Mouse (Mus musculus): Measurements from ENCODE around the gene Fli1. TPM values are rescaled to one million over a fixed set of nuclear protein-coding genes. Genes with fewer than 3 reads are reported as not detected.

Fli1 gene
- polyA plus RNA-seq, 1 experiment from 2014 or later = 21.6 TPM

DNA sequence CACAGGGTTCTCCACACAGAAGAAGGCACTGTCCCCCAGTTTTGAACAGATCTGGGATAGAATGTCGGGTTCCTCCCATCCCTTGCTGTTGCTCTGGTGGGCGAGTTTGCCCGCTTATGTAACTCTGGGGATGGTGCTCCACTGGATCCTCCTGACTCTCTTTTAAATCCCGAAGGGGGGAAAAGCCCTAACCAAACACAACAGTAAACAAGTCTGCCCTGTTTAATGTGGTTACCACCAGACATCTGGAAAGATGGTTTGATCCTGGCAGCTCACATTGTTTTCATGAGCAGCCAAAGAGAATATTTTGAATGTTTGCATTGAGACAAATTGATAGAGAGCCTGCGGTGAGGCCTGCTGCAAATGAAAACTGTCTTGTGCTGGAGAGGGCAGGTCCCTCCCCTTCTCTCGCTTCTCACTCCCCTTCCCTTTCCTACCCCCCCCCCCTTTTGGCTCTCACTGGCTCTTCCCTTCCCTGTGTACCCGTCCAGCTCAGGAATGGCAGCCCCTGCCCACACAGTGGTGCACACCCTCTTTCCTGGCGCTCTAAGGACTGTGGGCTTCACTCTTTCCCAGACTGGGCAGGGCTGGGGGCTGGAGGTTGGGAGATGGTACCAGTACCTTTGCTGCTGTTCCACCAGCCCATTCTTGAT lies 1.4 kb upstream of the Fli1 start:
- Histone ChIP-seq H3K4me3 (replicated peaks; ENCODE audit: low read depth, low read length) (no peak overlapping the region), H3K27ac (peak overlapping the region; percentile 83; the same call in 1 of the 2 replicates), H3K27me3 (ENCODE audit: insufficient read depth, low read length) (peaks cover 15% of the 10 kb centered on the region; the same call in 1 of the 2 replicates), H3K36me3 (ENCODE audit: insufficient read depth, low read length) (no peaks in the 10 kb centered on the region), H3K4me1 (replicated peaks; ENCODE audit: insufficient read depth, low read length) (peaks cover 35% of the 10 kb centered on the region), H3K9me3 (replicated peaks; ENCODE audit: low read length) (no peaks in the 10 kb centered on the region), H3K9ac (ENCODE audit: low read depth, low read length) (no peak overlapping the region), H3K4me2 (ENCODE audit: low read length) (peak overlapping the region; percentile 92)
- ATAC-seq (replicated peaks; ENCODE audit: low FRiP score, low read depth) (no peak), DNase-seq (ENCODE audit: low spot score) (peak; percentile 60)
- 26% methylated on average over 8 of the region's 8 CpGs for WGBS
- TF ChIP-seq CTCF (IDR thresholded peaks at IDR 0.05; ENCODE audit: low read depth) = no peak

DNA sequence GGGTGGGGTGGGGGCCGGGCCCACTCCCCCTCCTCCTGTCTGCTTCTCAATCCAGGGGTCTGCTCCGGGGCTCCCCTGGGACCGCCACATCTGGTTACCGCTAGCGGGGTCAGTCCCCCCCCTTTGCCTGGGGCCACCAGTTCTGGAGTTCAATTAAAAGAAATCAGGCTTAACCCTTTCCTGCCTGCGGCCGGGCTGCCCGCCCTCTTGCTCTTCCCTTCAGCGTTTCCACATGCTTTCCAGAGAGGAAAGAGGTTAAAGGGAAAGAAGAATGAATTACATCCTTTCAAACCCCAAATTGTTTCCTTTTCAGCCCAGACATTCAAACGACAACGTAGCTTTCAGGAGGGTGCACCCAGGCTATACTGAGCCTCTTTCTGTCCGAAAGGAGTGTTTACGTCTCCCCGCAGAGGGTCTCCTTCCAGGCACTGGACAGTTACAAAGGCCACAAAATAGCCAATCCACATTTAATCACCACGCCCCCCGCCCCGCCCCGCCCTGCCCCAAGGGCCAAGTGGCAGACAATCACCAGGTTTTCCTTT lies 450 bp upstream of the Fli1 start:
- peak overlapping the region; percentile 83 for H3K9ac ChIP-seq (ENCODE audit: low read depth, low read length)
- H3K4me3 ChIP-seq (replicated peaks; ENCODE audit: low read depth, low read length) = peak overlapping the region; percentile 78
- H3K36me3 ChIP-seq (ENCODE audit: insufficient read depth, low read length) = no peaks in the 10 kb centered on the region
- H3K4me2 ChIP-seq (ENCODE audit: low read length) = peak overlapping the region; percentile 92
- peak overlapping the region; percentile 83 for H3K27ac ChIP-seq
- ATAC-seq (replicated peaks; ENCODE audit: low FRiP score, low read depth) (no peak), DNase-seq (ENCODE audit: low spot score) (peak; percentile 67)
- 2% methylated on average over 18 of the region's 18 CpGs for WGBS
- H3K4me1 ChIP-seq (replicated peaks; ENCODE audit: insufficient read depth, low read length) = peaks cover 34% of the 10 kb centered on the region
- peaks cover 15% of the 10 kb centered on the region; the same call in 1 of the 2 replicates for H3K27me3 ChIP-seq (ENCODE audit: insufficient read depth, low read length)
- no peaks in the 10 kb centered on the region for H3K9me3 ChIP-seq (replicated peaks; ENCODE audit: low read length)
- no peak for TF ChIP-seq CTCF (IDR thresholded peaks at IDR 0.05; ENCODE audit: low read depth)

DNA sequence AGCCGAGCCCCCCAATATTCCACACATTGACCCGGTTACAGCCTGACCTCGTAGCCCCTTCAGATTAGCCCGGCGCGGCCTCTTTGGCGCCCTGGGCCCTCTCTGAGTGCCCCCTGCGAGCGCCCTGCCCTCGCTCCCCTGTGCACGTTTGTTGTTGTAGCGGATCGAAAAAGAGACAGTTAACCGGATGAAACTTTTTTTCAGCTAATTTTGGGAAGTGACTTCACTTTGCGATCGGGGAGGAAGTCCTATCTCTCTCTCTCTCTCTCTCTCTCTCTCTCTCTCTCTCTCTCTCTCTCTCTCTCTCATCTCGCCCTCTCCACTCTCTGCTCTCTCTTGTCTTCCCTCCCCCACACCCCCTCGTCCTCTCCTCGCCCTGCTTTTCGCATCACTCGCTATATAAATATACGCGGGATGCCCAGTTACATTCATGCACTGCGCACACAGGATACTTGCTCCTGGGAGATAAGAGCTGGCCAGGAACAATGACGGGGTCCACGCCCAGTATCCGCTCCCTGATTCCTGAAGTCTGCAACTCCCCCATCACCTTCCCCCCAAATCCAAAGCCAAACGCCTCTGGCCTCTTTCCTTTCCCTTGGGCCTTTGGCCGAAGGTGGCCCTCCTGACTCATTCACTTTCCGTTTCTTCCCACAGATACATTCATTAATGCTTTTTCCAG lies 1.3 kb downstream of the Fli1 start:
- ATAC-seq (replicated peaks; ENCODE audit: low FRiP score, low read depth) = 0 out of 2 replicates have a peak, but pooled peaks have one; percentile 2

DNA sequence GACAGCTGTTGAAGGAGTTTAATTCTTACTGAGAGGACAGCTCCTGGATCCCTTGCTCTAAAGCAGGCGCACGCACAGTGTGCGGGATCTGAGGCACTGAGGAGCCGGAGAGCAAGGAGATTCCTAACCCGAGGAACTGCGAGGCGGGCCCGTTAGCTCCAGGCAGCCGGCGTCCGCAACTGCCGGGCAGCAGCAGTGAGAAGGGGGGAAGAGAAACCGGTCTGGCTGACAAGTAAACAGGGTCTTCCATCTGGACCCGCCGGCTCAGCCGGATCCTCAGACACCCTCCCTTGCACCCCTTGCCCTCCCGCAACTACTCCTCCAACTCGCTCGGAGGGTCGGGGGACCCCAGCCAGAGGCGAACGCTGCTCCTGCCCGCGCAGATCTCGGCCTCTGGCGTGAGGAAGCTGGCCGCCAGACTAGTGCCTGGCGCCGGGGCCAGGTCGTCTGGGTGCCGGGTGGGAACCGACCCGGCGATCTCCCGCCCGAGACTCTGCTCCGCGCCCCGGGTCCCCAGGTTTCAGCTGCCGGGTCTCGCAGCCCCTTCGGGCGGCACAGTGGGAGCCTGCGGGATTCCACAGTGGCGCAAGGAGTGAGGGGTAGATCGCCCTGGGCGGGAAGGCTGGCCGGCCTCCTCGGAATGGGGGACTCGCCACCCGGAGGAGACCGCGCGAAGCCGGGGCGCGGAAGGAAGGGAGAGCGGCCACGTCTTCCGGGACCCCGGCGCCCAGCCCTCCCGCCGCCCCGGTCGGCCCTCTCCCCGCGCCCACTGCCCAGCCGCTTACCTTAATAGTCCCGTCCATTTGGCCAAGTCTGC lies 2.0 kb downstream of the Fli1 start:
- H3K4me2 ChIP-seq (ENCODE audit: low read length) = peak overlapping the region; percentile 92
- peak overlapping the region; percentile 78 for H3K4me3 ChIP-seq (replicated peaks; ENCODE audit: low read depth, low read length)
- peaks cover 23% of the 10 kb centered on the region for H3K4me1 ChIP-seq (replicated peaks; ENCODE audit: insufficient read depth, low read length)
- H3K27me3 ChIP-seq (ENCODE audit: insufficient read depth, low read length) = peaks cover 12% of the 10 kb centered on the region; the same call in 1 of the 2 replicates
- no peak for TF ChIP-seq CTCF (IDR thresholded peaks at IDR 0.05; ENCODE audit: low read depth)
- no peaks in the 10 kb centered on the region for H3K36me3 ChIP-seq (ENCODE audit: insufficient read depth, low read length)
- WGBS = under 1% methylated on average over 61 of the region's 70 CpGs
- H3K9ac ChIP-seq (ENCODE audit: low read depth, low read length) = peak overlapping the region; percentile 83
- peak overlapping the region; percentile 83 for H3K27ac ChIP-seq
- H3K9me3 ChIP-seq (replicated peaks; ENCODE audit: low read length) = no peaks in the 10 kb centered on the region
- ATAC-seq (replicated peaks; ENCODE audit: low FRiP score, low read depth) = no peak
- peak; percentile 64 for DNase-seq (ENCODE audit: low spot score)

More for the DNA sequence above, 1.3 kb downstream of the Fli1 start:
- Histone ChIP-seq H3K4me1 (replicated peaks; ENCODE audit: insufficient read depth, low read length) (peaks cover 28% of the 10 kb centered on the region), H3K27me3 (ENCODE audit: insufficient read depth, low read length) (peaks cover 15% of the 10 kb centered on the region; the same call in 1 of the 2 replicates), H3K9ac (ENCODE audit: low read depth, low read length) (peak overlapping the region; percentile 83), H3K4me2 (ENCODE audit: low read length) (peak overlapping the region; percentile 92), H3K27ac (peak overlapping the region; percentile 83), H3K4me3 (replicated peaks; ENCODE audit: low read depth, low read length) (peak overlapping the region; percentile 78), H3K9me3 (replicated peaks; ENCODE audit: low read length) (no peaks in the 10 kb centered on the region), H3K36me3 (ENCODE audit: insufficient read depth, low read length) (no peaks in the 10 kb centered on the region)
- peak; percentile 75 for DNase-seq (ENCODE audit: low spot score)
- 1% methylated on average over 30 of the region's 30 CpGs for WGBS
- no peak for TF ChIP-seq CTCF (IDR thresholded peaks at IDR 0.05; ENCODE audit: low read depth)

DNA sequence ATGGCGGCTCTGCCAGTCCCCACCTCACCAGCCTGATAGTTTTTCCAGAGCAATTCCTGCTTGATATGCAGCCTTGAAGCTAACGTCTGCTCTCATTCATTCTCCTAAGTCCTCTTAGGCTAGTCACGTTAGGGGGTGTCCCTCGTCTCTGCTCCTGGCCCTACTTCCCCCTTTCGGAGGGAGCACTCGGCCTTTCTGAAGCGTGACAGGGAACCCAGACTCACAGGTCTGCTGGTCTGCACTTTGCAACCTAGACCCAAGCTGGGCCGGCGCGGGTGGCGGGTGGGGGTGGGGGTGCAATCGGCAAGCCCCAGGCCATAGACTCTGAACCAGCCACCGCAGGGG lies 2.6 kb downstream of the Fli1 start:
- H3K9ac ChIP-seq (ENCODE audit: low read depth, low read length) = peak overlapping the region; percentile 83
- no peak for TF ChIP-seq CTCF (IDR thresholded peaks at IDR 0.05; ENCODE audit: low read depth)
- no peaks in the 10 kb centered on the region for H3K9me3 ChIP-seq (replicated peaks; ENCODE audit: low read length)
- 0 out of 2 replicates have a peak, but pooled peaks have one; percentile 30 for ATAC-seq (replicated peaks; ENCODE audit: low FRiP score, low read depth)
- H3K4me2 ChIP-seq (ENCODE audit: low read length) = peak overlapping the region; percentile 92
- 4% methylated on average over 13 of the region's 13 CpGs for WGBS
- H3K36me3 ChIP-seq (ENCODE audit: insufficient read depth, low read length) = no peaks in the 10 kb centered on the region
- H3K4me3 ChIP-seq (replicated peaks; ENCODE audit: low read depth, low read length) = peak overlapping the region; percentile 78
- H3K27me3 ChIP-seq (ENCODE audit: insufficient read depth, low read length) = 0 out of 2 replicates have a peak, but pooled peaks cover 9% of the 10 kb centered on the region
- H3K27ac ChIP-seq = peak overlapping the region; percentile 83
- peak; percentile 65 for DNase-seq (ENCODE audit: low spot score)
- peaks cover 17% of the 10 kb centered on the region for H3K4me1 ChIP-seq (replicated peaks; ENCODE audit: insufficient read depth, low read length)
